Mouse (Mus musculus) thymus, postnatal 14 days (tissue): ENCODE data around the gene Fgfr2.

ENCODE experiments used
- DNase-seq: peaks from one replicate; pipeline ENCODE4 v3.0.0; 2021

Gene Fgfr2

DNA sequence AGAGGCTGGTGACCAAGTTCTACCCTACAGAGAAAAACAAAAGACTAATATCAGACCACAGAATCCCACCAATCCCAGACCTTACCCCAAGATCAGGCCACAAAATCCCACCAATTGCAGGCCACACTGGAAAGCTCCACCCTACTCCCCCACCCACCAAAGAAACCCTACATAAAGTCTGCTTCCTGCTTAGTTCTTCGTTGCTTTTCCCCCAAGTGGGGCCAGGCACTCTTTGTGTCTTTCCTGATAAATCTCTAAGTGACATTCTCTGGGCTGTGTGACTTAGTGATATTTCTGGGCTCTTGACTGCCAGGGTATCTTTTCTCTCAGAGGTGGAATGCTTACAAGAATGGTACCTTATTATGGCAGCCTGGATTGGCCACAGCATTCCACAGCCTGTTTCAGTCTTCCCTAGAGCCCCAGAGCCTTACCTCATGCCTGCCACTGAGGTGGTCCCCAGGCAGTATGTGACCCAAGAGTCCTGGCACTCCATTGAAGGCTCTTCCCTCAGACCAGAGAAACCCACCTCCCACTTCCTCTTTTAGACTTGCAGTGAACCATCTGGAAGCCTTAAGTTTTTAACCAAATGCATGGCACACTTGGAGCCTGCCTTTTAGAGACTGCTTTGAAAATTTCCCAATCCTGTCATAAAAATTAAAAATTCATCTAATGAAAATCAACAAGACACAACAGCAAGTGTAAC is 742.4 kb downstream of the Fgfr2 start:
- DNase-seq: no peak

DNA sequence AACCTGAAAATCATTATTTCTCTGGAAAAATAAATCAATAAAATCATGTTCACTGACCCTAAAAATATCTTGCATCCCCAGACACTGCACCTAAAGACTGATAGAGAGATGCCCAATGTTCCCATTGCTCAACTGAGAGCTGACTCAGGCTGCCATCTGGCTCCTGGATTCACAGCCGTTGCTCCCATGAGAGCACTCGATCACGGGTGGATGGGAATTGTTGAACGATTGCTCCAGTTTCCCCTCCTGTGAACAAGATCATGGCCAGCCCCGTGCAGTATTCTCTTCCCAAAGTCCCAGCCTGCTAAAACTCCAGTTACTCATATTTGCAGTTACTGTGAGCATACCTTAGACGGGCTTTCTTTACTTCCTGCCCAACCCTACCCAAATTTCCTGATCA is 745.2 kb downstream of the Fgfr2 start:
- no peak for DNase-seq

DNA sequence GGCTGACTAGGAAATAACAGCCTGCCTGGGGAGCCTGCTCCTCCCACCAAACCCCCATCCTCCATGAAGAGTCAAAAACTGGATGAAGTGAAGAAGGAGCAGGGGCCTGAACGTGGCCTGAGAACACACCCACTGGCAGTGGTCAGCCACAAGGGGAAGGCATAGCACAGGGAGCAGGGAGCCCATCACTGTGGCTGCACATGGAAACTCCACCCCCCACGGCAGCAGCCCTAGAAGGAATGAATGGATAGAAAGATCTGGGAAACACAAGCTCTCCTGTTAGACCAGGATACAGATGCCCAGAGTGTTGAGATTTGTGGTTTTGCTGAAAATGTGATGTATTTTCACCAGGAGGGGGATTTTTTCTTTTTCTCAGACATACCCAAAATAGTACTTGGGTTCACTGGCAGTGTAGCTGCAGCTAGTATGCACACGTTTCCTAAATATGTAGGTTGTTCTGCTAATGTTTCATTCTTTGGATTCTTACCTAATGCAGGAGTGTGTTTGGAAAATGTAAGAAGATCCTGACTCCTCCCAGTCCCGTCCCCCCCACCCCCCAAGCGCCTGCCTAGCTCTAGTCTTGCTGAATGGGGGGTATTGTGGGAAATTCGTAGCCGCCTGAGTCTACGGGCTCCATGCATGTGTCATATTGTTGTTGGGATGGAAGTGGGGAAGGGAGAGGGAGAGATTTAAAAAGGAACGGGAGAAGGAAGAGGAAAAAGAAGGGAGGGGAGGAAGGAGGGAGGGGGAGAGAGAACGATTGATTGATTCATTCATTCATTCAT is 749.4 kb downstream of the Fgfr2 start:
- DNase-seq: no peak

DNA sequence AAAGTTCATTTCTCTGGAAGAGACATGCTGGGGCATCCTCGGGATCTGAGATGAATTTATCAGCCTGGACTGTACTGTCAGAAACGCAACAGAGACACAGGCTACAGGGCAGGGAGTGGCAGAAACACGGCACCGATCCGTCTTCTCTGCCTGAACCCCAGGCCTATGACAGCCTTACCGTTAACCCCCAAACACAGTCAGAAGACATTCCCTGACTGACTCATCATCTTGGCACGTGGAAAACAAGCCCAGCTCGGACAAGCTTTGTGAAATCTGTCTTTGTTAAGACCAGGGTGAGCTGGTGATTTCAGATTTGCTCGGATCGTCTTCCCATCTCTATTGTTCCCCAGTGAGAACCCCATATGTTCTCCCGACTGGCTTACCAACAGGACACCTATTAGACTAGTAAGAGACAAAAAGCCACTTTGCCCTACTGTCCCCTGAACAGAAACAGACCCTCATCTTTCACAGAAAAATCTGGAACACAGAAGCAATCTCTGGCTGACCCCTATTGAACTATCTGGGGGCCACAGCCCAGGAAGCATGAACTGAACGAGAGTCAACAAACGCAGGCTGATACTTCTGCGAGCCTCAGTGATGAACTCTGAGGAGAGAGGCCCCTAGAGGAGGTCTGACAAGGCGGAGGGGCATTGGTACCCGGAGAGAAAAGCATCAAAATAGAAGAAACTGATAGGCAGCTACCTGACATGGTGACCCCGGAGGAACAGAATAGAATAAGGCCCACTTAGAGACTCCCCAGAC is 750.2 kb downstream of the Fgfr2 start:
- DNase-seq: no peak

DNA sequence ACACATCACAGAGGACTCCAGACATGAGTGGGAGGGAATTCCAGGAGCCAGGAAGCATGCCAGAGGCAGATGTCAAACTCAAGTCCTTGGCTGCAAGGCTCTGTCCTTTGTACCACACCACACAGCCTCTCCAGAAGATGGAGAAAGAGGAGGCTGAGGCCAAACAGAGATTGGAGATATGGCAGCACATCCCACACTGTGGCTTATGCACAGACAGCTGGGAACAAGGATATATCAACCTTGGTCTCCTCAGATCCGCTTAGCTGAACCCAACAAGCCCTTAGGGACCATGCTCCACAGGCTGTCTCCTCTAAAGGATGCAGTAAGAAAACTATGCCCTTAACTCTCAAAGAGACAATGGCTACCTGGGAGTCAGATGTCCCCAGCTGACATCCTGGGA is 751.3 kb downstream of the Fgfr2 start:
- DNase-seq: no peak

DNA sequence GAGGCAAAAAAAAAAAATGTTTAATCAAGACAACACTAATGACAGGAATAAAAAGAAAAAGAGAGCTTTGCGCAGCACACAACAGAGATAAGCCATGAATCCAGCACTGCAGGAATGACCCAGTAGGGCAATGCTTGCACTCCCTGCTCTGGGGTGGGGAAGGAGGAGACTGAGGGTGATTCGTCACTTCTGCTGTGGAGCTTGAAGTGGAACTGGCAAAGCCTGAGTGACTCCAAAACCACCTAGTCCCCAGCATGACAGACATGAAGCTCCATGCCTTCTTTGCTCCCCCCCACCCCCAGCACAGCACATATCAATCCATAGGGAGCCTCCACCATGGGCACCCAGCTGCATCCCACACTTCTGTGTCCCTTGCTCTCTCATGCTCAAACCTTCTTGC is 753.4 kb downstream of the Fgfr2 start:
- DNase-seq: no peak

DNA sequence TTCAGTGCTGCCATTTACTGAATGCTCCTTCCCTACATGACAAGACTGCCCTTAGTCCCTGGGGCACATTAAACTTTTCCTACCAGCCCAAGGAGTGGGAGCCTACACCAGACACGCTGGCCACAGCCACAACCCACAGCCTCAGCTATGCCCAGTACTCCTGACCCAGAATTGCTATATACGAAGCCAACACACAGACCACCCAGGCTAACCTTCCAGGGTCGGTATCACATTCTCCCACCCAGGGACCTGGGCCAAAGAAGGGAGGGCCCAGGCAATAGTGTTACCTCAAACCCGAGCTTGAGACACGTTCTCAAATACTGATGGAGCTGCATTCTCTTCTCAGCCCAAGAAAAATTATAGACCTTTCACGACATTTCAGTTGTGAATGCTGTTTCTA is 754.3 kb downstream of the Fgfr2 start:
- DNase-seq: no peak

DNA sequence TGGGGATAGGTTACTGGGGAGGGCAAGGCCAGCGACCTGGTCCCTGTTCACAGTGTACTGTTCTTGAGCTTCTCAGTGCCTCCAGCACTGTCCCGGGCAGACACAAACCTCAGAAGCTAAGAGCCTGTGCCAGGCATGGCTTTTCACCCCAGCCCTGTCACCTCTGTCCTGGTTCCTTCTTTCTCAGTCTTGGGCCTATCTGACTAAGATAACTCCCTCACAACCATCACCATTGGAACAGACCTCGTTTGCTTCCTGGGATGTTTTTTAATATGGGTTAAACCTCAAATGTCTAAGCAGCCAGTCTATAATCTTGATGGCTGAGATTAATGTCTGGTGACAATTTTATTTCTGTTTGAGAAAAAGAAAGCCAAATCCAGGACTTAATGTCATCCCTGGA is 755.8 kb downstream of the Fgfr2 start:
- no peak for DNase-seq

DNA sequence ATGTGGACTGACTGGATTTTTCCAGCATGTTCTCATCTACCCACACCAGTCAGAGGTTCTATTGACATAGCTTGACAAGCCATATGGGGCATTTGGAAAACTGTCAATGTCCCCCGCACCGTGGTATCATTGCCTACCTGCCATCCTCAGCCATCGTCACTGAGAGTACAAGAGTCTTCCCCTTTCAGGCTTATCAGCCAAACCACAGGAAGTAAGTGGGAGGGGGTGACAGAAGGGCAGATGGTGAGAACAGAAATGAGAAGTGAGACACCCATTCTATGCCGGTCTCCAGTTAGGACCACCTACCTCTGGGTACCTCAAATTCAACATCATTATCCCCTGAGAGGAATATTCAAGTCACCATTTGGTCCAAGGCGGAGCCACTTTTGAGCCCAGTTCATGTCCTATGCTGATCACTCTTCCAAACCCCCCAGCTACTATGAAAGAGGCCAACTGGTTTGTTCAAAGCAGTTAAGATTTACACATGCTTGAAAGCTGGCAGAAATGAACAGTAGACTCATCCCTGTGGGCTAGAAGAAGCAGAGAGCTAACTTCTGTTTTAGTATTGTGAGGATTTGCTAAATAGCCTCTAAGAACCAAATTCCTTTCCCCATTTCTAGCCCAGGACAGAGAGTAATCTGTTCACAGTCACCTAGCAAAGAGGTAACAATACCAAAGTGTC is 757.3 kb downstream of the Fgfr2 start:
- DNase-seq: peak; percentile 72

DNA sequence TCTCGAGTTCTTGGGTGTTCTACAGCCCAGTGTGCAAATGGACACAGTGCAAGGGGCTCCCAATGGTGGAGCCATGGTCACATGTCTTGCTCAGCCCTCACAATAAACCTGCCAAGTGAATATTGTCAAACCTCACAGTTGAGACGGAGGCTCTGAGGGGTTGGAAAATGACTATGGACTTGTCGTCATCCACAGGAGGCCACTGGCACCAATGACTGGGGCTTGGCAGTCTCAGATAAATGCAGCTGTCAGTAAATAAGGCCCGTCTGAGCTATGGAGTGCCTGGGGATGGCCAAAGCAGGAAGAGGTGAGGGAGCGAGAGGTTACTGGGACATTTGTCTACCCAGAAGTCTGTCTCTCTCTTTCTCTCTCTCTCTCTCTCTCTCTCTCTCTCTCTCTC is 758.0 kb downstream of the Fgfr2 start:
- DNase-seq: peak; percentile 23

DNA sequence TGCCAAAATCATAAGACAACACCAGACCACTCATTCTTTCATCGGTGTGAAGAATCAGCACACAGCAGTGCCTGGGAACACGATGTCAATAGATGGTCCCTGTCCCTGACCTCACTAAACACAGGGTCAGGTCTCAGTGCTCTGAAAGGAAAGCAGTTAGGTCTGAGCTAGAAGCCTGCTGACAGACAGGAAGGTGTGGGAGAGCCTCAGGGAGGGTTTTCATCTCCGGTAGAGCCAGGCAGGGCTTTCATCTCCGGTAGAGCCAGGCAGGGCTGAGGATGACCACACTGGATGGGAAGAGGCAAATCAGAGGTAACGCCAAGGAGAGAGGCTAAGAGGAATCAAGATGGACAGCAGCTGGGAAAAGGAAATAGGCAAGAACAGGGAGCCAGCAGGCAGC is 758.6 kb downstream of the Fgfr2 start:
- DNase-seq: peak; percentile 46

DNA sequence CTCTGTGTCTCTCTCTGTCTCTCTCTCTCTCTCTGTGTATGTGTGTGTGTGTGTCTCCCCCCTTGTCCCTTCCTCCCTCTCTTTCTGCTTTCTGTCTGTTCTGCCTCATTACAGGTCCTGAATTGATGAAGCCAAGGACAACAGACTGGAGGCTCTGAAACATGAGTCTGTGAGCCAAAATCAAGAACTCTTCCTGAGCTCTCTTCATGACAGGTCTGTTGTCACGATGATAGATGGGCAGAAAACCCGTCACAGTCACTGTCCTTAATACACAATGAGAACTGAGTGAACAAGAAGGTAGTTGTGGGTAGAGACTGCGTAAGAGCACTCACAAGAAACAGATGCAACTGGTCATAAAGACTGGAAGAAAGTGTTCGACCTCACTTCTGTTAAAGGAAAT is 762.8 kb downstream of the Fgfr2 start:
- no peak for DNase-seq

DNA sequence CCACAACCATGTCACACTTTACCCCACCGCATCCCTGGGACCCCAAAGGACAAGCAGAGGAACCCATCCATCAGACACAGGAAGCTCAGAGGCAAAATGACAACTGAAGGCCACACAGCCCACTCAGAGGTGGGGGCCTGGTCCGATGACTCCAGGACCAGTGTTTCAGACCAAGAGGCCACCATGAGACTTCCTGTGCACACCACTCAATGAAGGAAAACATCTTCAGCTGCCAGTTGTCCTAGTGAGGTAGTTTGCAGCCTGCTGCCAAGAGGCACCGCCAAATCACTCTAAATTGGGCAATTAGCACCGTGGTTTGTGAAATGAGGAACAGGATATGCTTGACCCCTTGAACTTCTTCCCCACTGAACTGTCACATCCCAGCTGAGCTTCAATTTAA is 764.4 kb downstream of the Fgfr2 start:
- DNase-seq: no peak

DNA sequence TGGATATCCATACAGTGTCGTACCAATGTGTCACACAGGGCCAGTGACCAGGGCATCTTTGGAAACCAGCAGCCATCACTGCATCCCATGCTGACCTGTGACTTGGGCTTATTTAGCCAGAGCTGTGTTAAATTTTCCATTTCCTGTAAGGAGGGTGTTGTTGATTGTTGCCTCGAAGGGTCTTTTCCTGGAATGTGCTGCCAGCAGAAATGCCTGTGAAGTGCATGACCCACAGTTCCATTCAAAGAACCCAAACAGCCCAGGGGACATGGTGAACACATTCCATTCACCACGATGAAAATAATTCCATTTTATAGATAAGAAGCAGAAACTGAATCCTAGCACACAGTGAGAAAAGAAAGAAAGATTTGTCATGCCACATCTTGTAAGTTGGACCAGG is 764.9 kb downstream of the Fgfr2 start:
- no peak for DNase-seq

DNA sequence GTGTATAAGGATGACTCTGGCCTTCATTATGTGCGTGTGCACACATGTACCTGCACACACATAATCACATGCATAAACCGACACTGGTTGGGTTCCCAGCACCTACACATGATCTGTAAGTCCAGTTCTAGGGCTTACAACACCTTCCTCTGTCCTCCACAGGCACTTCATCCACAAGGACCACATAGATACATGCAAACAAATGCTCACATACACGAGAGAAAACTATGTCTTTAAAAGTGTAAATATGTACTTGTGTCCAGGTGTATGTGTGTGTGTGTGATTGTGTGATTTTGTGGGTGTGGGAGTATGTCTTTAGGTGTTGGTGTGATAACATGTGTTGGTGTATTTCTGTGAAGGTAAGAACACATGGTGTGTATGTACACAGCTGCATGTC is 765.3 kb downstream of the Fgfr2 start:
- DNase-seq: no peak

DNA sequence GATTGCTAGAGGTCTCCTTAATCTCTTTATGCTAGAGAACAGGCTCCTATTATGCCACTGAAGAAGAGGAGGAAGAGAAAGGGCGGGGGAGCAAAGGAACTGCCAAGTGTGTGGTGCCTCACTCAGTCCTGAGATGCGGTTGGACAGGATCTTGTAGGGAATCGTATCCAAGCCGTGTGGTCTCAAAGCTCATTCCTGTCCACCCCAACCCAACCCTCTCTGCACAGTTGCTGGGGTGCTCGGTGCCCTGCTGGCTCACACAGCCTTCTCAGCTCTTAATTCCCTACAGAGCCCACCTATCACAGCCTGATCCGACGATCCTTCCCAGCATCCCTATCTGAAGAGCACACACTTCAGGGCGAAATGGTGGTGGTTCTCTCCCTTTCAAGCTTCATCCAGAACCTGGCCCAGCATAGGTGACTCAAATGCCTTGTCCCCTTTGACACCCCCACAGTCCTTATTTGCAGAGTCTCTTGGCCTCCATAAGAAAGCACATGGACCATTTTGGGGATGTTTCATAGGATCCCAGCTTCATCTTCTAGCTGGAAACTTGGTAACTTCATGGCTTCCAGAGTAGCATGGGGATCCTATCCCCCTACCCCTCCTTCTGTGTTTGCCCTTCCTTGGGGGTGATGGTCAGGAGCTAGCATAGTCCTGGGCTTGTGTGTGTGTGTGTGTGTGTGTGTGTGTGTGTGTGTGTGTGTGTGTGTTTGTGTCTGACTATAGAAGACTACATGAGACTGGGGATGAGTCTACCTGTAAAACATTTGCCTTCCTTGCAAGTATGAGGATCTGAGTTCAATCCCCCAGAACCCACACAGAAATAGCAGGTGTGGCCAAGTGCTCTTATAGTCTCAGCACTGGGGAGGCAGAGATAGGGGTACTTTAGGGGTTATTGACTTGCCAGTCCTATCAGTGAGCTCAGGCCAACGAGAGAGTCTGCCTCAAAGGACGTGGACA is 766.0 kb downstream of the Fgfr2 start:
- no peak for DNase-seq

DNA sequence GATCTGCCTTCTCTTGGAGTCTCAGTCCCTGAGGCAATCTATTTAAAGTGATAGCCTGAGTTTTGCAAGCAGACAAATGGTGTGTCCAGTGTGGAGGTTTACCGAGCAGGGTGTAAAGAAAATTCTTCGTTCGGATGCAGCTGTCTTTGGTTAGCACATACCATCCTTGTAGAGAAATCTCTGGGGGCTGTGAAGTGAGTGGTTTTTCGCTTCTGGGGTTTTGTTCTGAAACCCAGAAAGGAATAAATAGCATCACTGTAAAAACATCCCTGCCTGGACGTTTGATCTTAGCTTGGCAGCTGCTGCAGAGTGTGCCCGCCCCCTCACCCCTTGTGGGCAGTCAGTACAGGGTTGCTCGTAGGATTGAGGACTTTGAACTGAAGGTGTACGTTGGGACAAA is 767.0 kb downstream of the Fgfr2 start:
- peak; percentile 57 for DNase-seq

DNA sequence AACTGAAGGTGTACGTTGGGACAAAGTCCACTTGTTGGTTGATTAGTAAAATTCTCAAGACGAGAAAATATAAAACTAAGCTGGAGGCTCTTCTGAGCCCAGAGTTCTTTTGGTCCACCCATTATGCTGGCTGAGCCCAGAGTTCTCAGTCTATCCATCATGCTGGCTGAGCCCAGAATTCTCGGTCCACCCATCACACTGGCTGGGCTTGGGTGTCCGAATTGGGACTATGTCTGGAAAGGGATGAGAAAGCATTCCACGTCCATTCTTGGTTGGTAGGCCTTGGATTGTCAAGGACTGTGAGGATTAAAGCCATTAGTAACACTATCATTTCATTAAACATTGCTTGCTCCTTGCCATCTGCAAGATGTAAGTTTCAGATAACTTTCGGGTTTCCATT is 767.4 kb downstream of the Fgfr2 start:
- DNase-seq: no peak

DNA sequence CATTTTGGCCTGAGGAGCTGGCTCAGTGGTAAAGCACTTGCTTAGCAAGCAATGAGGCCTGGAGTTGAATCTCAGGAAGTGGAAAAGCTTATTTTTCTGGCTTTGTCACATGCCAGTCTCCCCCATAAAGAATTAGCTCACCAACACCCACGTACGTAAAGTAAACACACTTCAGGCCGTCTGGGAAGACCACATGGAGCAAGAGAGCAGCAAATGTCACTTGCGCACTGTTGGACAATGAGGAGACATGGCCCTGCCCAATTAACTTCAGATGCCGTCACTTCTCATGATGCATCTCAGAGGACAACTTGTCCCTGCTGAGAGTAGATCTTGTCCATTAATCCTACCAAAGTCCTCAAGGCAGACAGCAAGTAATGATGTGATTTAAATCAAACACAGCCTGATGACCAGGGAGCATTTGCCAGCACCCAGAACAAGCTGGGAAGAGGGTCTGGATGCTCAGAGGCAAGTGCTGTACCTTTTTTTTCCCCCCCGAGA is 774.0 kb downstream of the Fgfr2 start:
- no peak for DNase-seq

DNA sequence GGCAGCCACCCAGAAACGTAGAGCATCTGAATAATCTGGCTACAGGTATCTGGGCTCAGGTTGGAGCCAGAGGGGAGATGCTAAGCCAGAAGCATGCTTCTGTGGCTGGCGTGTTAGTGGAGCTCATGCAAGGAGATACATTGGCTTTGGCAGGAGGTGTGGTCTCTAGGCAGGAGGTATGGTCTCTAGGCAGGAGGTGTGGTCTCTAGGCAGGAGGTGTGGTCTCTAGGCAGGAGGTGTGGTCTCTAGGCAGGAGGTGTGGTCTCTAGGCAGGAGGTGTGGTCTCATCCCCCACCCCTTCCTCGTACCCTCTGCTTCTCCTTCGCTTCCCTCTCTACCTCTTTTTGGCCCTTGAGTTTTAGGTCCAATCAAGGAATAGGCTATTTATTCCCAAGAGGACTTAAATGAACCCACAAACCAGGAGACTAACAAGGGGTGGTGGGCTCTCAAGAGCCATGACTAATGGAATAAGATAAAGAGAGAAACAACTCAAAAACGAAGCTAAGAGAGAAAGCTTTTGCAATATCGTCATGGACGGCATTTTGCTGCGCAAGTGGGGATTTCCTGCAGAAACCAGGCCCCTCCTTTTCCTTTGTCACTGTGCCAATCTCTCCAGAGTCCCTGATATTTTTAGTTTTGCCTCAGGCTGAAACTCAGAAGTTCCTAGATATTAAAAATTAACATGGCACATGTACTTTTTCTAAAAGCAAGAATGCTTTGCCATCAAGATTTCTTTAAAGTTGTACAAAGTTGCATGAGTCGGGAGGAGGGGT is 775.7 kb downstream of the Fgfr2 start:
- no peak for DNase-seq

DNA sequence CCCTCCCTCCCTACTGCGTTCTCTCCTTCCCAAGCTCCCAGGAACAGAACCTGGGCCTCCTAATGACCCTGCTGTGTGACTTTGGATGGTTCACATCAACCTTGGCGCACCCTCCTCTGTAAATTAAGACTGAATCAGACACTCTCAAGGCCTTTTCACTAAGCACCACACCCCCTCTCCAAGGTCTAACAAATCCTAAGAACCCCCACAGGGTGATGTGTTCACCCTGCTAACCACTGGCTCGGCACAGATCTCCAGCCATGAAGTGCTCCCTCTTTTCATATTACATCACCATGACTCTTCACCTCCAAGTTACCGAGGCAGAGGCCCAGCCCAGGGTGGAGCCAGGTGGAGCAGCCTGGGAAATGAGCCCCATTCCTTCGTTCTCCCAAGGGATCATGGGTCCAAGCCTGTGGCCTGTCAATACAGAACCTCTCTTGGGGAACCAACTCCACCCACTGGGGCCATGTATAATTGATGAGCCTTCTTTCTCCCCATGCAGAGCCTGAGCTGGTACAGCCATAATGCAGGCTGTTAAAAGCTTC is 777.6 kb downstream of the Fgfr2 start:
- no peak for DNase-seq
